Mouse (Mus musculus) erythroblast, embryonic 14.5 days (primary cell): ENCODE measurements around the gene Tnfrsf11a.

ENCODE experiments used
- GATA1 ChIP-seq: IDR thresholded peaks from 2 replicates; pipeline ENCODE4 v1.6.1; 2012; ENCODE audit warnings: low read length, inconsistent platforms, mixed read lengths
- TAL1 ChIP-seq: IDR thresholded peaks from 3 replicates; pipeline ENCODE4 v1.6.1; 2012; ENCODE audit warnings: low read length, inconsistent platforms, mixed read lengths

DNA sequence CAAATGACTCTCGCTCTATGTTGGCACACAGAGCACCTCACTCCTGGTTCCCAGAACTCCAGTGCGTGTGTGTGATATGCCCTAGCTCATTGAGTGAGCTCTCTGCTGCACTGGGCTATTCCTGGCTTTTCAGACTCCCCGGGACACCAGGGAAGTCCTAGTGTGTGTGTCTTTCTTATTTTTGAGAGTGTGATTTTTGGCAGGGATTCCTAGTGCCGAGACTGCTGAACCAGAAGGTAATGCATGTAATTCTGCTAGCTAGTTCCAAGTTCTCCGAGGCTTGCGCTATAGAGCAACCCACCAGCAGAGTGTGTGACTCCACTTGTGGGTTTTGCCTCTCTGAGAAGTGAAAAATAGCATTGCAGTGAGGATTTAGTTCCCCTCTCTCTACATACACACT is 96.1 kb downstream of the Tnfrsf11a start:
- TF ChIP-seq TAL1, result no peak
- TF ChIP-seq GATA1, result no peak
